Comparison of ENCODE assay signal across 17 mouse cellular contexts in genomic region chr1:191267856-191268255, GRCm38 (mm10). TPM values are rescaled to one million over a fixed set of nuclear protein-coding genes. Genes with fewer than 3 reads are reported as not detected.
DNase-seq lines count a peak whose midpoint lies in the region; ATAC-seq lines count a peak whose summit lies in the region.
"Had no signal": no experiment of that assay in that cellular context is flagged by ENCODE, and none has a peak within 500 bp of the region (broad histone marks: within the 10 kb centered on the region; RNA-seq: fewer than 3 reads in every experiment).

No protein-coding gene starts in this region.

- no peak overlapping the region for H3K27ac ChIP-seq in hindbrain, embryonic 14.5 days
- H3K27ac ChIP-seq in forebrain, embryonic 14.5 days (ENCODE audit: low read depth, low read length) = no peak overlapping the region
- H3K27ac ChIP-seq: embryonic facial prominence, embryonic 12.5 days; forebrain, embryonic 15.5 days; liver, embryonic 15.5 days had no signal

- no peaks in the 10 kb centered on the region for H3K27me3 ChIP-seq in hindbrain, embryonic 14.5 days (ENCODE audit: control insufficient read depth, insufficient read depth, low read length)
- H3K27me3 ChIP-seq in forebrain, embryonic 14.5 days (replicated peaks; ENCODE audit: control insufficient read depth, insufficient read depth, low read length) = no peaks in the 10 kb centered on the region
- H3K27me3 ChIP-seq: embryonic facial prominence, embryonic 12.5 days; forebrain, embryonic 15.5 days; liver, embryonic 15.5 days had no signal

- no peaks in the 10 kb centered on the region for H3K9me3 ChIP-seq in hindbrain, embryonic 14.5 days (ENCODE audit: control insufficient read depth, low read length)
- H3K9me3 ChIP-seq in forebrain, embryonic 14.5 days (replicated peaks; ENCODE audit: control insufficient read depth, low read length) = no peaks in the 10 kb centered on the region
- H3K9me3 ChIP-seq: embryonic facial prominence, embryonic 12.5 days; forebrain, embryonic 15.5 days; G1E; liver, embryonic 15.5 days had no signal

- H3K9ac ChIP-seq in hindbrain, embryonic 14.5 days = no peak overlapping the region
- no peak overlapping the region for H3K9ac ChIP-seq in forebrain, embryonic 14.5 days (ENCODE audit: low read length)
- H3K9ac ChIP-seq: embryonic facial prominence, embryonic 12.5 days; forebrain, embryonic 15.5 days; liver, embryonic 15.5 days had no signal

- ATAC-seq in hindbrain, embryonic 14.5 days (ENCODE audit: low FRiP score) = no peak
- no peak for ATAC-seq in forebrain, embryonic 14.5 days
- no peak for ATAC-seq in erythroblast, adult 5-6 weeks (replicated peaks; ENCODE audit: low FRiP score, poor library complexity, severe bottlenecking)
- ATAC-seq: forebrain, embryonic 15.5 days had no signal

- H3K4me3 ChIP-seq in hindbrain, embryonic 14.5 days (replicated peaks; ENCODE audit: low read length) = no peak overlapping the region
- H3K4me3 ChIP-seq in forebrain, embryonic 14.5 days (ENCODE audit: low read depth, low read length) = no peak overlapping the region
- H3K4me3 ChIP-seq: embryonic facial prominence, embryonic 12.5 days; forebrain, embryonic 15.5 days; liver, embryonic 15.5 days; megakaryocyte, embryonic 14.5 days had no signal

- no peak overlapping the region for H3K4me2 ChIP-seq in hindbrain, embryonic 14.5 days (replicated peaks)
- H3K4me2 ChIP-seq in forebrain, embryonic 14.5 days (ENCODE audit: low read length) = no peak overlapping the region
- H3K4me2 ChIP-seq: embryonic facial prominence, embryonic 12.5 days; forebrain, embryonic 15.5 days; liver, embryonic 15.5 days had no signal

- no peaks in the 10 kb centered on the region for H3K36me3 ChIP-seq in hindbrain, embryonic 14.5 days (replicated peaks; ENCODE audit: control insufficient read depth, insufficient read depth)
- no peaks in the 10 kb centered on the region for H3K36me3 ChIP-seq in forebrain, embryonic 14.5 days (ENCODE audit: control insufficient read depth, insufficient read depth, low read length)
- H3K36me3 ChIP-seq: embryonic facial prominence, embryonic 12.5 days; forebrain, embryonic 15.5 days; G1E; liver, embryonic 15.5 days had no signal

- WGBS in hindbrain, embryonic 14.5 days = 49% methylated on average over 5 of the region's 5 CpGs
- WGBS in forebrain, embryonic 14.5 days = 72% methylated on average over 5 of the region's 5 CpGs

- peak; percentile 51 to 79 for DNase-seq in adrenal gland, adult (ENCODE audit: inconsistent age in 2 of 2, low spot score in 1 of 2)
- no peak for DNase-seq in adrenal gland, adult 8-10 months
- peak; percentile 83 for DNase-seq in NIH3T3 (ENCODE audit: low read depth)
- DNase-seq in kidney, adult 11 months = peak; percentile 39
- peak; percentile 42 to 54 for DNase-seq in kidney, postnatal 4 days
- no peak for DNase-seq in hindbrain, embryonic 14.5 days (ENCODE audit: low spot score)
- DNase-seq in forebrain, embryonic 14.5 days (ENCODE audit: low spot score) = no peak
- DNase-seq: cerebellum, adult 11 months; gastrocnemius, postnatal 25 days; retina, postnatal 1 day; thymus, adult 2 months had no signal

- H3K4me1 ChIP-seq in hindbrain, embryonic 14.5 days (replicated peaks; ENCODE audit: control insufficient read depth, insufficient read depth, low read length) = no peaks in the 10 kb centered on the region
- H3K4me1 ChIP-seq in forebrain, embryonic 14.5 days (ENCODE audit: control insufficient read depth, insufficient read depth, low read length) = no peaks in the 10 kb centered on the region
- H3K4me1 ChIP-seq: forebrain, embryonic 15.5 days had no signal

RNA-seq across cellular contexts. Expression of gene Atf3, which starts 50.0 kb away (rescaled TPM):
- total RNA-seq in adrenal gland, adult 8-10 months (2022) = 1 to 10 TPM; 2.1 to 8.6 (median 3.2) TPM
- polyA plus RNA-seq in hindbrain, embryonic 14.5 days (2014; fragmentation: Nextera tagmentation; extraction: Ambion mirVana) = 1.4 and 1.8 TPM in 2 replicates
- 0.98 and 1.5 TPM in 2 replicates for polyA plus RNA-seq in forebrain, embryonic 14.5 days (2014; fragmentation: Nextera tagmentation; extraction: Ambion mirVana)
- total RNA-seq in erythroblast, adult 5-6 weeks (2015; ENCODE audit: low replicate concordance) = 0.42 and 6.0 TPM in 2 replicates
- 3.2 and 13.4 TPM in 2 replicates for total RNA-seq in erythroblast, adult 5-6 weeks (2017; ENCODE audit: low replicate concordance)
- polyA plus RNA-seq: G1E had no signal

RNA-seq across cellular contexts. Expression of gene Nenf, which starts 50.1 kb away (rescaled TPM):
- total RNA-seq in adrenal gland, adult 8-10 months (2022) = 100 to 1,000 TPM in 2 of 4 experiments, 10 to 100 TPM in 2; 82.9 to 112 (median 103) TPM
- polyA plus RNA-seq in hindbrain, embryonic 14.5 days (2014; fragmentation: Nextera tagmentation; extraction: Ambion mirVana) = 161 and 166 TPM in 2 replicates
- 125 and 128 TPM in 2 replicates for polyA plus RNA-seq in forebrain, embryonic 14.5 days (2014; fragmentation: Nextera tagmentation; extraction: Ambion mirVana)
- total RNA-seq in erythroblast, adult 5-6 weeks (2015; ENCODE audit: low replicate concordance) = 2.3 and 21.5 TPM in 2 replicates
- total RNA-seq in erythroblast, adult 5-6 weeks (2017; ENCODE audit: low replicate concordance) = 0.60 and 9.2 TPM in 2 replicates

RNA-seq across cellular contexts. Expression of gene Tmem206, which starts 57.9 kb away (rescaled TPM):
- 1 to 10 TPM; 6.0 to 9.2 (median 8.4) TPM for total RNA-seq in adrenal gland, adult 8-10 months (2022)
- polyA plus RNA-seq in hindbrain, embryonic 14.5 days (2014; fragmentation: Nextera tagmentation; extraction: Ambion mirVana) = 35.9 and 38.0 TPM in 2 replicates
- 57.0 and 62.5 TPM in 2 replicates for polyA plus RNA-seq in forebrain, embryonic 14.5 days (2014; fragmentation: Nextera tagmentation; extraction: Ambion mirVana)
- total RNA-seq in erythroblast, adult 5-6 weeks (2015; ENCODE audit: low replicate concordance) = 3.3 TPM in 2 replicates
- total RNA-seq in erythroblast, adult 5-6 weeks (2017; ENCODE audit: low replicate concordance) = 4.2 and 5.7 TPM in 2 replicates

Comparison
In these comparisons a context has a peak if more than half of its experiments do, and no peak if none do; other contexts are left out.
1. DNase-seq: peak in adrenal gland, adult (2 of 2), NIH3T3 (single experiment), kidney, adult 11 months (single experiment) and kidney, postnatal 4 days (2 of 2); none in adrenal gland, adult 8-10 months (single experiment), hindbrain, embryonic 14.5 days (single experiment) and forebrain, embryonic 14.5 days (single experiment).